Mouse (Mus musculus): ENCODE data around the gene Fam49a. TPM values are rescaled to one million over a fixed set of nuclear protein-coding genes. Genes with fewer than 3 reads are reported as not detected.

The Fam49a gene
- polyA plus RNA-seq, 1 experiment: 3.4 TPM

GRCm38 (mm10) chr12:12287131-12287786 lies 25.3 kb downstream of the Fam49a start:
- 36% methylated on average over 9 of the region's 9 CpGs for WGBS
- Histone ChIP-seq H3K27ac (ENCODE audit: insufficient read depth, low read depth, low read length) (no peak overlapping the region), H3K4me3 (ENCODE audit: insufficient read depth, low read depth, low read length) (peak overlapping the region; percentile 15; the same call in 1 of the 2 replicates), H3K36me3 (ENCODE audit: control insufficient read depth, insufficient read depth, low read length) (no peaks in the 10 kb centered on the region), H3K4me1 (ENCODE audit: control insufficient read depth, insufficient read depth, low read length) (no peaks in the 10 kb centered on the region; the same call in 1 of the 2 replicates), H3K27me3 (replicated peaks; ENCODE audit: control insufficient read depth, insufficient read depth, low read length) (no peaks in the 10 kb centered on the region)
- no peak for DNase-seq
- TF ChIP-seq POLR2A (IDR thresholded peaks at IDR 0.05; ENCODE audit: low read depth, low read length): no peak
- TF ChIP-seq CTCF (conservative IDR thresholded peaks at IDR 0.05; ENCODE audit: insufficient read depth, insufficient read length, low read depth, low read length): no peak

- TF ChIP-seq POLR2A (IDR thresholded peaks at IDR 0.05; ENCODE audit: low read depth, low read length) (no peak), CTCF (conservative IDR thresholded peaks at IDR 0.05; ENCODE audit: insufficient read depth, insufficient read length, low read depth, low read length) (no peak)
- no peaks in the 10 kb centered on the region for H3K27me3 ChIP-seq (replicated peaks; ENCODE audit: control insufficient read depth, insufficient read depth, low read length)
- H3K4me3 ChIP-seq (ENCODE audit: insufficient read depth, low read depth, low read length): no peak overlapping the region
- no peaks in the 10 kb centered on the region; the same call in 1 of the 2 replicates for H3K4me1 ChIP-seq (ENCODE audit: control insufficient read depth, insufficient read depth, low read length)
- 42% methylated on average over 6 of the region's 6 CpGs for WGBS
- no peaks in the 10 kb centered on the region for H3K36me3 ChIP-seq (ENCODE audit: control insufficient read depth, insufficient read depth, low read length)
- no peak overlapping the region for H3K27ac ChIP-seq (ENCODE audit: insufficient read depth, low read depth, low read length)
- DNase-seq: no peak
Observed at GRCm38 (mm10) chr12:12287787-12288132, 25.8 kb downstream of the Fam49a start.

GRCm38 (mm10) chr12:12288586-12288985 lies 26.6 kb downstream of the Fam49a start:
- WGBS: 100% methylated on average over 1 of the region's 1 CpGs
- DNase-seq: no peak
- no peak for TF ChIP-seq POLR2A (IDR thresholded peaks at IDR 0.05; ENCODE audit: low read depth, low read length)
- no peaks in the 10 kb centered on the region for H3K27me3 ChIP-seq (replicated peaks; ENCODE audit: control insufficient read depth, insufficient read depth, low read length)
- H3K4me3 ChIP-seq (ENCODE audit: insufficient read depth, low read depth, low read length): no peak overlapping the region
- no peaks in the 10 kb centered on the region for H3K36me3 ChIP-seq (ENCODE audit: control insufficient read depth, insufficient read depth, low read length)
- no peaks in the 10 kb centered on the region; the same call in 1 of the 2 replicates for H3K4me1 ChIP-seq (ENCODE audit: control insufficient read depth, insufficient read depth, low read length)
- no peak overlapping the region for H3K27ac ChIP-seq (ENCODE audit: insufficient read depth, low read depth, low read length)

- Histone ChIP-seq H3K27me3 (replicated peaks; ENCODE audit: control insufficient read depth, insufficient read depth, low read length) (no peaks in the 10 kb centered on the region), H3K4me1 (ENCODE audit: control insufficient read depth, insufficient read depth, low read length) (no peaks in the 10 kb centered on the region; the same call in 1 of the 2 replicates), H3K36me3 (ENCODE audit: control insufficient read depth, insufficient read depth, low read length) (no peaks in the 10 kb centered on the region), H3K4me3 (ENCODE audit: insufficient read depth, low read depth, low read length) (no peak overlapping the region), H3K27ac (ENCODE audit: insufficient read depth, low read depth, low read length) (no peak overlapping the region)
- WGBS: 74% methylated on average over 3 of the region's 3 CpGs
- TF ChIP-seq POLR2A (IDR thresholded peaks at IDR 0.05; ENCODE audit: low read depth, low read length) (no peak), CTCF (conservative IDR thresholded peaks at IDR 0.05; ENCODE audit: insufficient read depth, insufficient read length, low read depth, low read length) (no peak)
- no peak for DNase-seq
Observed at GRCm38 (mm10) chr12:12289636-12290035, 27.7 kb downstream of the Fam49a start.

- WGBS: 37% methylated on average over 5 of the region's 5 CpGs
- H3K4me1 ChIP-seq (ENCODE audit: control insufficient read depth, insufficient read depth, low read length): no peaks in the 10 kb centered on the region; the same call in 1 of the 2 replicates
- TF ChIP-seq CTCF (conservative IDR thresholded peaks at IDR 0.05; ENCODE audit: insufficient read depth, insufficient read length, low read depth, low read length): no peak
- TF ChIP-seq POLR2A (IDR thresholded peaks at IDR 0.05; ENCODE audit: low read depth, low read length): no peak
- no peaks in the 10 kb centered on the region for H3K36me3 ChIP-seq (ENCODE audit: control insufficient read depth, insufficient read depth, low read length)
- H3K27ac ChIP-seq (ENCODE audit: insufficient read depth, low read depth, low read length): no peak overlapping the region
- no peak overlapping the region for H3K4me3 ChIP-seq (ENCODE audit: insufficient read depth, low read depth, low read length)
- no peaks in the 10 kb centered on the region for H3K27me3 ChIP-seq (replicated peaks; ENCODE audit: control insufficient read depth, insufficient read depth, low read length)
- DNase-seq: no peak
Observed at GRCm38 (mm10) chr12:12292043-12292618, 30.2 kb downstream of the Fam49a start.

GRCm38 (mm10) chr12:12294380-12295171 lies 32.6 kb downstream of the Fam49a start:
- Histone ChIP-seq H3K27ac (ENCODE audit: insufficient read depth, low read depth, low read length) (no peak overlapping the region), H3K4me1 (ENCODE audit: control insufficient read depth, insufficient read depth, low read length) (no peaks in the 10 kb centered on the region; the same call in 1 of the 2 replicates), H3K36me3 (ENCODE audit: control insufficient read depth, insufficient read depth, low read length) (no peaks in the 10 kb centered on the region), H3K27me3 (replicated peaks; ENCODE audit: control insufficient read depth, insufficient read depth, low read length) (no peaks in the 10 kb centered on the region), H3K4me3 (ENCODE audit: insufficient read depth, low read depth, low read length) (no peak overlapping the region)
- 94% methylated on average over 5 of the region's 5 CpGs for WGBS
- TF ChIP-seq CTCF (conservative IDR thresholded peaks at IDR 0.05; ENCODE audit: insufficient read depth, insufficient read length, low read depth, low read length) (no peak), POLR2A (IDR thresholded peaks at IDR 0.05; ENCODE audit: low read depth, low read length) (no peak)
- DNase-seq: no peak

GRCm38 (mm10) chr12:12298451-12298850 lies 36.5 kb downstream of the Fam49a start:
- H3K27me3 ChIP-seq (replicated peaks; ENCODE audit: control insufficient read depth, insufficient read depth, low read length): no peaks in the 10 kb centered on the region
- no peak overlapping the region for H3K27ac ChIP-seq (ENCODE audit: insufficient read depth, low read depth, low read length)
- no peaks in the 10 kb centered on the region for H3K36me3 ChIP-seq (ENCODE audit: control insufficient read depth, insufficient read depth, low read length)
- DNase-seq: no peak
- no peak for TF ChIP-seq POLR2A (IDR thresholded peaks at IDR 0.05; ENCODE audit: low read depth, low read length)
- TF ChIP-seq CTCF (conservative IDR thresholded peaks at IDR 0.05; ENCODE audit: insufficient read depth, insufficient read length, low read depth, low read length): no peak
- H3K4me1 ChIP-seq (ENCODE audit: control insufficient read depth, insufficient read depth, low read length): peaks cover 3% of the 10 kb centered on the region; the same call in 1 of the 2 replicates
- 89% methylated on average over 7 of the region's 7 CpGs for WGBS
- H3K4me3 ChIP-seq (ENCODE audit: insufficient read depth, low read depth, low read length): no peak overlapping the region

Data from kidney, adult 2 months (tissue).